Mouse (Mus musculus) embryonic facial prominence, embryonic 12.5 days (tissue): Measurements from ENCODE around the gene Med11. TPM values are rescaled to one million over a fixed set of nuclear protein-coding genes. Genes with fewer than 3 reads are reported as not detected.
A peak's percentile ranks its signal among the peaks of the same experiment; 100 is the strongest.

Experiments used
- ATAC-seq: fragments of 200-750 bp; cut with Nextera tagmentation; 2 replicates; pipeline ENCODE4 v1.8.0; 2017; ENCODE audit not compliant: insufficient number of reproducible peaks, insufficient read depth, low FRiP score, low TSS enrichment
- H3K27ac ChIP-seq: fragments of 300-500 bp; sonication (generic); 2 replicates; pipeline ENCODE4 v1.5.1; 2016; ENCODE audit warnings: mild to moderate bottlenecking
- H3K27me3 ChIP-seq: fragments of 300-500 bp; sonication (generic); 2 replicates; pipeline ENCODE4 v1.6.1; 2016; ENCODE audit warnings: mild to moderate bottlenecking, moderate library complexity
- H3K36me3 ChIP-seq: fragments of 300-500 bp; sonication (generic); 2 replicates; pipeline ENCODE4 v1.6.1; 2016; ENCODE audit warnings: mild to moderate bottlenecking
- H3K4me1 ChIP-seq: fragments of 300-500 bp; sonication (generic); 2 replicates; pipeline ENCODE4 v1.6.1; 2016
- H3K4me2 ChIP-seq: fragments of 300-500 bp; sonication (generic); replicated peaks from 2 replicates; pipeline ENCODE4 v1.6.1; 2016; ENCODE audit warnings: mild to moderate bottlenecking, moderate library complexity
- H3K4me3 ChIP-seq: fragments of 300-500 bp; sonication (generic); 2 replicates; pipeline ENCODE4 v1.5.1; 2016; ENCODE audit warnings: mild to moderate bottlenecking
- H3K9ac ChIP-seq: fragments of 300-500 bp; sonication (generic); 2 replicates; pipeline ENCODE4 v1.6.1; 2016; ENCODE audit warnings: mild to moderate bottlenecking, moderate library complexity
- H3K9me3 ChIP-seq: fragments of 300-500 bp; sonication (generic); 2 replicates; pipeline ENCODE4 v1.6.1; 2016; ENCODE audit warnings: mild to moderate bottlenecking, moderate library complexity
- WGBS: fragments of 180-500 bp; shearing (Covaris S2); methylation state at CpG from one replicate; pipeline ENCODE4 v1.1.7; 2016; 5-methylcytosine and 5-hydroxymethylcytosine counted together
- polyA plus RNA-seq: library from polyadenylated mRNA; unstranded; fragments of >200 nt; fragmentation: Nextera tagmentation; extraction: Ambion mirVana; gene quantifications from 2 replicates; pipeline ENCODE4 v1.2.1, GENCODE M21; 2016

Med11 gene
- polyA plus RNA-seq, 1 experiment from 2014 or later, result 41.4 TPM

GRCm38 (mm10) chr11:70432895-70433568 is 18.7 kb upstream of the Med11 start:
- no peaks in the 10 kb centered on the region for H3K27me3 ChIP-seq
- WGBS, result 8% methylated on average over 15 of the region's 15 CpGs
- H3K36me3 ChIP-seq, result peaks cover 20% of the 10 kb centered on the region
- peak overlapping the region; percentile 83 for H3K27ac ChIP-seq
- no peaks in the 10 kb centered on the region for H3K9me3 ChIP-seq
- peak overlapping the region; percentile 81 for H3K4me2 ChIP-seq
- H3K4me1 ChIP-seq, result peaks cover 15% of the 10 kb centered on the region
- peak overlapping the region; percentile 81 for H3K9ac ChIP-seq
- peak overlapping the region; percentile 76 for H3K4me3 ChIP-seq
- ATAC-seq, result peak; percentile 30; the same call in 1 of the 2 replicates

- 73% methylated on average over 1 of the region's 1 CpGs for WGBS
- ATAC-seq, result no peak
- peak overlapping the region; percentile 76 for H3K4me3 ChIP-seq
- H3K27ac ChIP-seq, result no peak overlapping the region
- H3K36me3 ChIP-seq, result peaks cover 25% of the 10 kb centered on the region
- H3K9me3 ChIP-seq, result no peaks in the 10 kb centered on the region
- peak overlapping the region; percentile 81; the same call in 1 of the 2 replicates for H3K9ac ChIP-seq
- peak overlapping the region; percentile 81 for H3K4me2 ChIP-seq
- no peaks in the 10 kb centered on the region for H3K27me3 ChIP-seq
- H3K4me1 ChIP-seq, result peaks cover 15% of the 10 kb centered on the region
Observed at GRCm38 (mm10) chr11:70433569-70433943, 18.2 kb upstream of the Med11 start.

GRCm38 (mm10) chr11:70433951-70434350 is 17.8 kb upstream of the Med11 start:
- 94% methylated on average over 3 of the region's 3 CpGs for WGBS
- peak overlapping the region; percentile 81 for H3K4me2 ChIP-seq
- H3K27ac ChIP-seq, result no peak overlapping the region
- H3K9ac ChIP-seq, result 0 out of 2 replicates have a peak overlapping the region, but pooled peaks have one; percentile 81
- no peak for ATAC-seq
- H3K36me3 ChIP-seq, result peaks cover 29% of the 10 kb centered on the region
- H3K4me3 ChIP-seq, result peak overlapping the region; percentile 76; the same call in 1 of the 2 replicates
- no peaks in the 10 kb centered on the region for H3K9me3 ChIP-seq
- peaks cover 15% of the 10 kb centered on the region for H3K4me1 ChIP-seq
- H3K27me3 ChIP-seq, result no peaks in the 10 kb centered on the region

- no peaks in the 10 kb centered on the region for H3K27me3 ChIP-seq
- peaks cover 15% of the 10 kb centered on the region for H3K4me1 ChIP-seq
- 0 out of 2 replicates have a peak overlapping the region, but pooled peaks have one; percentile 15 for H3K9ac ChIP-seq
- no peak for ATAC-seq
- H3K9me3 ChIP-seq, result no peaks in the 10 kb centered on the region
- H3K4me3 ChIP-seq, result no peak overlapping the region
- no peak overlapping the region for H3K4me2 ChIP-seq
- WGBS, result 76% methylated on average over 5 of the region's 5 CpGs
- H3K36me3 ChIP-seq, result peaks cover 45% of the 10 kb centered on the region
- no peak overlapping the region for H3K27ac ChIP-seq
Observed at GRCm38 (mm10) chr11:70435476-70435875, 16.2 kb upstream of the Med11 start.

GRCm38 (mm10) chr11:70437426-70437825 is 14.3 kb upstream of the Med11 start:
- Histone ChIP-seq H3K27me3 (no peaks in the 10 kb centered on the region), H3K9ac (no peak overlapping the region), H3K4me3 (no peak overlapping the region), H3K27ac (no peak overlapping the region), H3K4me2 (no peak overlapping the region), H3K9me3 (no peaks in the 10 kb centered on the region), H3K36me3 (peaks cover 58% of the 10 kb centered on the region), H3K4me1 (peaks cover 12% of the 10 kb centered on the region)
- 78% methylated on average over 6 of the region's 6 CpGs for WGBS
- ATAC-seq, result no peak

GRCm38 (mm10) chr11:70438728-70439374 is 12.9 kb upstream of the Med11 start:
- H3K36me3 ChIP-seq, result peaks cover 58% of the 10 kb centered on the region
- peaks cover 2% of the 10 kb centered on the region for H3K4me1 ChIP-seq
- H3K4me2 ChIP-seq, result no peak overlapping the region
- no peak overlapping the region for H3K27ac ChIP-seq
- no peak for ATAC-seq
- 89% methylated on average over 7 of the region's 7 CpGs for WGBS
- no peak overlapping the region for H3K9ac ChIP-seq
- H3K9me3 ChIP-seq, result no peaks in the 10 kb centered on the region
- no peaks in the 10 kb centered on the region for H3K27me3 ChIP-seq
- H3K4me3 ChIP-seq, result no peak overlapping the region

GRCm38 (mm10) chr11:70440637-70441036 is 11.1 kb upstream of the Med11 start:
- WGBS, result 95% methylated on average over 4 of the region's 4 CpGs
- Histone ChIP-seq H3K9me3 (no peaks in the 10 kb centered on the region), H3K9ac (no peak overlapping the region), H3K4me2 (no peak overlapping the region), H3K4me3 (no peak overlapping the region), H3K4me1 (no peaks in the 10 kb centered on the region), H3K27me3 (no peaks in the 10 kb centered on the region), H3K36me3 (peaks cover 58% of the 10 kb centered on the region), H3K27ac (no peak overlapping the region)
- no peak for ATAC-seq

- H3K9me3 ChIP-seq, result no peaks in the 10 kb centered on the region
- H3K36me3 ChIP-seq, result peaks cover 48% of the 10 kb centered on the region
- H3K4me3 ChIP-seq, result no peak overlapping the region
- no peak overlapping the region for H3K27ac ChIP-seq
- no peaks in the 10 kb centered on the region for H3K27me3 ChIP-seq
- no peak overlapping the region for H3K4me2 ChIP-seq
- H3K4me1 ChIP-seq, result no peaks in the 10 kb centered on the region
- no peak overlapping the region for H3K9ac ChIP-seq
- no peak for ATAC-seq
- 91% methylated on average over 7 of the region's 7 CpGs for WGBS
Observed at GRCm38 (mm10) chr11:70441882-70442281, 9.8 kb upstream of the Med11 start.

GRCm38 (mm10) chr11:70443964-70444363 is 7.8 kb upstream of the Med11 start:
- Histone ChIP-seq H3K4me3 (no peak overlapping the region), H3K9ac (no peak overlapping the region), H3K27ac (no peak overlapping the region), H3K27me3 (no peaks in the 10 kb centered on the region), H3K9me3 (no peaks in the 10 kb centered on the region), H3K4me2 (no peak overlapping the region), H3K4me1 (no peaks in the 10 kb centered on the region), H3K36me3 (peaks cover 29% of the 10 kb centered on the region)
- WGBS, result 86% methylated on average over 3 of the region's 3 CpGs
- ATAC-seq, result no peak

- Histone ChIP-seq H3K9ac (no peak overlapping the region), H3K4me1 (no peaks in the 10 kb centered on the region), H3K27ac (no peak overlapping the region), H3K27me3 (no peaks in the 10 kb centered on the region), H3K9me3 (no peaks in the 10 kb centered on the region), H3K36me3 (peaks cover 22% of the 10 kb centered on the region), H3K4me3 (no peak overlapping the region), H3K4me2 (no peak overlapping the region)
- 78% methylated on average over 6 of the region's 6 CpGs for WGBS
- no peak for ATAC-seq
Observed at GRCm38 (mm10) chr11:70444667-70445066, 7.1 kb upstream of the Med11 start.

GRCm38 (mm10) chr11:70446756-70447155 is 5.0 kb upstream of the Med11 start:
- H3K9me3 ChIP-seq, result no peaks in the 10 kb centered on the region
- WGBS, result 46% methylated on average over 3 of the region's 3 CpGs
- H3K4me3 ChIP-seq, result no peak overlapping the region
- H3K27ac ChIP-seq, result no peak overlapping the region
- H3K4me2 ChIP-seq, result no peak overlapping the region
- H3K4me1 ChIP-seq, result no peaks in the 10 kb centered on the region
- H3K27me3 ChIP-seq, result no peaks in the 10 kb centered on the region
- no peak for ATAC-seq
- peaks cover 6% of the 10 kb centered on the region; the same call in 1 of the 2 replicates for H3K36me3 ChIP-seq
- H3K9ac ChIP-seq, result no peak overlapping the region

GRCm38 (mm10) chr11:70447373-70447772 is 4.3 kb upstream of the Med11 start:
- no peak overlapping the region for H3K4me2 ChIP-seq
- WGBS, result 73% methylated on average over 1 of the region's 1 CpGs
- ATAC-seq, result no peak
- no peaks in the 10 kb centered on the region for H3K27me3 ChIP-seq
- peaks cover under 1% of the 10 kb centered on the region for H3K4me1 ChIP-seq
- no peaks in the 10 kb centered on the region for H3K9me3 ChIP-seq
- no peak overlapping the region for H3K4me3 ChIP-seq
- no peak overlapping the region for H3K9ac ChIP-seq
- no peaks in the 10 kb centered on the region for H3K36me3 ChIP-seq
- H3K27ac ChIP-seq, result no peak overlapping the region
